Mouse (Mus musculus): ENCODE measurements around the gene Alg6.

Alg6 gene

DNA sequence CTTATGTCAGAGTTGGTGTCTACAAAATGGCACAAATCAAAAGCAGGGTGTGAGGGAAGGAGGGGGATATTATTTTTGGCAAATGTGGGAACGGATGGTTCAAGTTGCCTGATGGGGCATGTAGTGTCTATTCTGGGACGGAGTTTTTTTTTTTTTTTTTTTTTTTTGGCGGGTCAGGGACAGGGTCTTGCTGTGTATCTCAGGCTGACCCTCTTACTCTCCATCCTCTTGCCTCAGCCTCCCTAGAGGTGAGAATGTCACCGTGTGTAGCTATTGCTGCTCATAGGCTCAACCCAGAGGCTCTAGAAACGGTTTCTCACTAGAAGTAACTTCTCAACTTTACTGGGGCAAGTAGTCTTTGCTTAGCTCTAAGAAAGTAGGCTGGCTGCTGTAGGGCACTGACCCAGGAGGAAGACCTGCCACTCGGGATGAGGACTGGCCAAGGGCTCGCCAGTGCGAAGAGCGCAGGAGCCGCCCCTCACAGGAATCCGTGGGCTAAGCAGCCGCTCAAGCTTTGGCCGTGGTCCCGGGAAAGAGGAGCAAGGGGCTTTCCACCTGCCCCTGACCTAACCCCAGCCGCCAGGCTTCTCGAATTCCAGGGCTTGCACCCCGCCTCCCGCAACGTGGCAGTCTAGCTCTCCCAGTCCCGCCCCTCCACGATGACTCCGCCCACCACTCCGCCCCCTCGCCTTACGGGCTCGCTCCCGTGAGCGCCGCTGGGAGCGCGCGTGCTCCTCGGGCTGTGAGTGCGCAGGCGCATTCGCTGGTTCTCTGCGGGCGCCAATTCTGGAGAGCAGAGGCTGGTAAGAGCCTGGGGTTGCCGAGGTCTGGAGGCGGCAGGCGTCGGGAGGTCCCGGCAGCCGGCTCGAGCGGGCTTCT is at the start of gene Alg6:
TSS of gene Alg6 (plus strand) at position 761 of the 879 bp plus-strand sequence.
- DNase-seq = peak; percentile 99

- DNase-seq = no peak
Measured at GRCm38 (mm10) chr4:99670203-99670851, 45.1 kb upstream of the Alg6 start.

GRCm38 (mm10) chr4:99675191-99675590 is 40.3 kb upstream of the Alg6 start:
- no peak for DNase-seq

DNA sequence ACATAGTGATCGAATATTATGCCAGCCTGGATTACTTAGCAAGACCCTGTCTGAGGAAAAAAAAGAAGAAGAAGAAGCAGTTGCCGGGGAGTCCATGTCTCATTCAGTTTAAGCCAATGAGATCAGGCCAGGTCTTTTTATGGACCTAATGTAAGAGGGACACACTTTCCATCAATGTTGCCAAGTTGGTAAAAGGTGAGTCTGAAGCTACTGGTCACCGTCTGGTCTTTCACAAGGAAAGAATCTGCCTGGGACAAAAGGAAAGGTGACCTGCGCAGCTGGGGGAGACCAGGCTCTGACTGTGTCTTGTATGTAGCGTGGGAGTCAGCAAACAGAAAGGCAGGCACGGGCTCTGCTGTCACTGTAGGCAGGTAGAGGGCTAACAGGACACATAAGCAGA is 31.5 kb upstream of the Alg6 start:
- no peak for DNase-seq

DNA sequence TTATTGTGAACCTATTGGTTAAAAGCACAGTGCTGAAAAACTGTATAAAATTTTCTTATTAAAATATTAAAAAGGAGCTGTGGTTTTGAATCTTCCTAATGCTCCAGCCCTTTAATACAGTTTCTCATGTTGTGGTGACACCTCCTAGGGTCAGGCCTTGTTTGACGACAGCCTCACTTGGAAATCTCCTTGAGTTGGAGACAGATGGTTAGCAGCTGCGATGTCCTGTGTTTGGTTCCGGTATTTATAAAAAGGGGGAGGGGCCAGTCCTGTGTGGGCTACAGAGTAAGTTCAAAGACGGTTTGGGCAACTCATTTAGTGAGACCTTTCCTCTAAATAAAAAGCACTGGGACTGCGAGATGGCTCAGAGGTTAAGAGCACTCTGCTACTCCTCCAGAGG is 29.2 kb upstream of the Alg6 start:
- DNase-seq = no peak

DNA sequence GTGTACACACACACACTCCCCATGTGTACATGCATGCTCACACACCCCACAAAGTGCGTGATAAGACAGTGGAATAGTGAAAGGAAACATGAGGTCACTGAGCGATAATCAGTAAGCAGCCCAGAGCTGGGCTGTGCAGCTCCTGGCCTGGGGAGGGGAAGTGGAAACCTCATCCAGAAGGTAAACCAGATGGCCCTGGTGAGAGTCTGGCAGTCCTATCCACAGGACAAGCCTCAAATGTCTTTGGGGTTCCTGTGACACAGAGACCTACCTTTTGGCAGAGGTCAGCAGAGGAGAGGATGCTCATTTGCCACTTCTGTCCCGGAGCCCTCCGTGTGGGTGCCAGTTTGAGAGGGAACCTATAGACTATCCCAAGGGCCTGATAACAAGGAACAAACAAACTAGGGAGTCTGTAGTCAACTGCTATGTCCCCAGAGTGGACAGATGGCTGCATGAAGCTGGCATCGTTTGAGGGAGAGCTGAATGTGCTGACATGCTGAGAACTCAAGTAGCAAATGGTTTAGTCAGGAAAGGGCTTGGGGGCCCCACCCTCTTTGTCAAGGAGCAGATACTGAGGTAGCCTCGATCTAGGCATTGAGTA is 2.8 kb upstream of the Alg6 start:
- DNase-seq = no peak

GRCm38 (mm10) chr4:99713971-99714370 is 1.5 kb upstream of the Alg6 start:
- no peak for DNase-seq

DNA sequence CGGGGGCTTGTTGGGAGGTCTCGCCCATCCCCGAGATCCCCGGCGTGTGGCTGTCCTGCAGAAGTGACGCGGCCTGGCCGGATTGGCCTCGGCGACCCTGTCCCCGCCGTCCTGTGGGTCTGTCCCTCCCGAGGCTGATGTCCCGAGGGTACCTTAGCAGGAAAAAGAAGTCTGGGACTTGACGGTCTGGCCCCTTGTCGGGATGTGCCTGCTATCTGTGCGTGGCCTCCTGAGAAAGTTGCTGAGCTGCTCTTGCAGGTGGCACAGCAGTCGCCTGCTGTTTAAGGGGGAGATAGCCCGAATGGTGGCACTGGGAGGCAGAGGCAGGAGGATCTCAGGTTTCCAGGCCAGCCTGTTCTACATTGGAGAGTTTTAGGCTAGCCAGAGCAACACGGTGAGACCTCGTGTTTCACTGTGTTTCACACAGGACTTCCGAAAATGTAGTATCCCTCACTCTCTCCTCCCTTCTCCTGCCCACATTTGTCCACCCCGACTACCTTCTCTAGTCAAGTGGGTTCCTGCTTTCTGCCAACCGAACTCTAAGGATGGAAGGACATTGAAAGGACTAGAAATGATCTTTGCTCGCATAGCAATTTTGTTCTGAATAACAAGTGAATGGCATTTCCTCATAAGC is 436 bp downstream of the Alg6 start:
- no peak for DNase-seq

DNA sequence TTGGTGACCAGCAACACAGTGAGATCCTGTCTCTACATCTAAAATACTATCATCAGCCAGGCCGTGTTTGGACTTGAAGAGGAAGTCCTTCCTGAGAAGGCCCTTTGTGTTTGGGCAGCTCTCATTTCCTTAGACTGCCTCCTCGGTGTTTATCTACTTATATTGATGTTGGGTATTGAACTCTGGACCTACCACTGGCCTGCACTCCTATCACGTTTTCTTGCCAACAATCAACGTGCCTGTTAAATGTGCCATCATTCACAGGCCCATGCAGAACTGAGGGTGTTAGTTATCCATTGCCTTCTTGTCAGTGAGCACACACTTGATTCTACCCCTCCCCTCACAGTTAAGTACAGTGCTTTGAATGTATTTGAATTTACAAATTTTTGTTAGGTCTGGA is 2.4 kb downstream of the Alg6 start:
- no peak for DNase-seq

- no peak for DNase-seq
Measured at GRCm38 (mm10) chr4:99724331-99724730, 8.9 kb downstream of the Alg6 start.

DNA sequence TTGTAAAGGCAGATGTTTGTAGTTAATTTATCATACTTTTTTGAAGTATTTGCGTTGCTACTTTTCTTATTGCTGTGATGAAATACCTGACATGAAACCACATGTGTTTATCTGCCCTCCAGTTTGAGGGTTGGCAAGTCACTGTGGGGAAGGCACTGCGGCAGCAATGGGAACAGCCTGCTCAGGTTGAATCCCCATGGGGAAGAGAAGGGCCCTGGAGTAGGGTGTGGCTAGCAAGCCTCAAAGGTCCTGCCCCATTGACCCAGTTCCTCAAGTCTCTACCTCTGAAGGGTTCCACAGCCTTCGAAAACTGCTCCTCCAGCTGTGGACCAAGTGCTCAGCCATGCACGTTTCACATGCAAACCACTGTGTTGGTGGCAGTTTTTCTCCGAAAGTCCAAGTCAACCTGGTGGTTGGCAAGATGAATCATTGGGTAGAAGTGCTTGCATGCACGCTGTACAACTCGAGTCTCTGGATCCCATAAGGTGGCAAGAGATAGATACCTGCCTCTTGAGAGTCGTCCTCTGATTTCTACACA is 10.5 kb downstream of the Alg6 start:
- no peak for DNase-seq

DNA sequence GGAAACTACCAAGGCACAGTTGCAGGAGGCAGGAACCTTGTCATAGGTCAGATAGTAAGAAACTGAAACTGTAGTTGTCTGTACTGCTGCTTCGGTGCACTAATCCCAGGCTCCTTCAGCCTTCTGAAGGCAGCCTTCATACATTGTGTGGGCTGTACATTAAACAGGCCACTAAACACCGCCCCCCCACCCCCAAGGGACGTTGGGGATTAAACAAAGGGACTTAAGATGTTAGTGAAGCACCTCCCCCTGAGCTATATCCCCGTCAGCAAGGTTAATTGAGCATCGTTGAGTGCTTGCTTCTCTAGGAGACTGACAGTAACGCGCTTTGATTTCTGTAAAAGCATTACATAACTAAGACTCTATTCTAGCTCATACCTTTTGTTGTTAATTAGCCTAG is 24.4 kb downstream of the Alg6 start:
- no peak for DNase-seq

GRCm38 (mm10) chr4:99752426-99752825 is 37.0 kb downstream of the Alg6 start:
- no peak for DNase-seq

GRCm38 (mm10) chr4:99766303-99766702 is 50.8 kb downstream of the Alg6 start:
- DNase-seq = no peak

- DNase-seq = no peak
Measured at GRCm38 (mm10) chr4:99766753-99767152, 51.3 kb downstream of the Alg6 start.

DNA sequence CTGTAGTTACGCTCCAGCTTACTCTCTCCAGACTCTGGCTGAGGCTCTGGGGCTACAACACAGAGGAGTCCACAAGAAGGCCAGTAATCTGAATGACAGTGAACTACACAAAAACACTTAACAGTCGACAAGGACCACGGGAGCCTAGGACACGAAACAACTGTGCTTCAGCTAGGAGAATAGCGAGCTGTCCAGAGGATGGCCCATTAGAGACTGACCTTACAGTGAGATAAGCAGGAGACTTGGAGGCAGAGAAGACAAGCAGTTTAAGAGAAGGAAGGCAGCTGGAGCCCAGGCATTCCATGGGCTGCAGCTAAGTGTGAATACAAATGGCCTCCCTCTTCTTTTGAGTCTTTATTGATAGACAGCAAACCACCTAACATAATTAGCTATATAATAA is 55.1 kb downstream of the Alg6 start:
- no peak for DNase-seq

GRCm38 (mm10) chr4:99773041-99773440 is 57.6 kb downstream of the Alg6 start:
- DNase-seq = no peak

DNA sequence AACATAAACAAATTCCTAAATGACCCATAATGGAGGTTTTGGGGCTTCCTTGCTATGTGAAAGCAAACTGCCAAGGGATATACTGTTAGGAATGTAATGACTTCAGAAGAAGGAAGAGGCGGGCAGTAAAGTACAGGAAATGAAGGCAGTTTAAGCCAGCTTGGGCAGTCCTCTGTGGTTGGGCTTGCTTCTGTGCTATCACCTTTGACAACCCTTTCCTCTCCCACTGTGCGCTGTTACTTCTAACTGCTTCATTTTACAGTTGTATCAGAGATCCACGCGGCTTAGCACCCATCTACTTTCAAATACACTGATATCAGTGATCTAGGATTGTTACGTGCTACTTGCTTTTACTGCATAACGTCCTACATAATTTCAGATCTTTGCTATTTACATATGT is 76.9 kb downstream of the Alg6 start:
- no peak for DNase-seq
